Mouse (Mus musculus) retina, embryonic 14.5 days (tissue): ENCODE measurements at regions not wholly inside any gene's neighbourhood (a gene's known extent, or its start where the extent isn't known, plus 50 kb on each side); places are given as distances from the start of the nearest gene placed in this dataset.
A peak's percentile ranks its signal among the peaks of the same experiment; 100 is the strongest.

Source experiments
- DNase-seq: peaks from one replicate; pipeline ENCODE4 v3.0.0-alpha.2; 2015; ENCODE audit warnings: low spot score

- DNase-seq = no peak
Observed at GRCm38 (mm10) chr12:17113465-17114177, 63.1 kb downstream of the Kcnf1 start.

GRCm38 (mm10) chr12:17112781-17113464, 63.8 kb downstream of the Kcnf1 start:
- DNase-seq = no peak

- no peak for DNase-seq
Observed at GRCm38 (mm10) chr12:17106220-17106619, 70.5 kb downstream of the Kcnf1 start.

- DNase-seq = no peak
Observed at GRCm38 (mm10) chr12:17105057-17105712, 71.5 kb downstream of the Kcnf1 start.

GRCm38 (mm10) chr12:17101842-17102241, 74.8 kb downstream of the Kcnf1 start:
- no peak for DNase-seq

GRCm38 (mm10) chr12:17097800-17098271, 78.9 kb downstream of the Kcnf1 start:
- DNase-seq = peak; percentile 31

- no peak for DNase-seq
Observed at GRCm38 (mm10) chr12:17094758-17095157, 81.9 kb downstream of the Kcnf1 start.

- DNase-seq = no peak
Observed at GRCm38 (mm10) chr12:17093772-17094171, 82.2 kb upstream of the 2410004P03Rik start.

- DNase-seq = no peak
Observed at GRCm38 (mm10) chr12:17091058-17091457, 79.5 kb upstream of the 2410004P03Rik start.

- DNase-seq = peak; percentile 35
Observed at GRCm38 (mm10) chr12:17089710-17090339, 78.3 kb upstream of the 2410004P03Rik start.

- no peak for DNase-seq
Observed at GRCm38 (mm10) chr12:17087388-17087787, 75.9 kb upstream of the 2410004P03Rik start.

GRCm38 (mm10) chr12:17085209-17085574, 73.7 kb upstream of the 2410004P03Rik start:
- DNase-seq = no peak

GRCm38 (mm10) chr12:17084499-17085208, 73.1 kb upstream of the 2410004P03Rik start:
- no peak for DNase-seq

- DNase-seq = no peak
Observed at GRCm38 (mm10) chr12:17071691-17072454, 60.3 kb upstream of the 2410004P03Rik start.

- no peak for DNase-seq
Observed at GRCm38 (mm10) chr12:17069808-17070207, 58.3 kb upstream of the 2410004P03Rik start.

- DNase-seq = no peak
Observed at GRCm38 (mm10) chr12:17069161-17069560, 57.6 kb upstream of the 2410004P03Rik start.

GRCm38 (mm10) chr12:17063920-17064319, 52.4 kb upstream of the 2410004P03Rik start:
- DNase-seq = peak; percentile 51
